Mouse (Mus musculus): ENCODE measurements at regions not wholly inside any gene's neighbourhood (a gene's known extent, or its start where the extent isn't known, plus 50 kb on each side); places are given as distances from the start of the nearest gene placed in this dataset.
"Not testable (repeated sequence)": the region's sequence is repeated elsewhere in the genome, so short reads cannot be mapped to it uniquely, and the experiment has no call there.

GRCm38 (mm10) chr2:114454901-114455300 lies 199.9 kb downstream of the Dph6 start:
- DNase-seq (ENCODE audit: low spot score): no peak

DNA sequence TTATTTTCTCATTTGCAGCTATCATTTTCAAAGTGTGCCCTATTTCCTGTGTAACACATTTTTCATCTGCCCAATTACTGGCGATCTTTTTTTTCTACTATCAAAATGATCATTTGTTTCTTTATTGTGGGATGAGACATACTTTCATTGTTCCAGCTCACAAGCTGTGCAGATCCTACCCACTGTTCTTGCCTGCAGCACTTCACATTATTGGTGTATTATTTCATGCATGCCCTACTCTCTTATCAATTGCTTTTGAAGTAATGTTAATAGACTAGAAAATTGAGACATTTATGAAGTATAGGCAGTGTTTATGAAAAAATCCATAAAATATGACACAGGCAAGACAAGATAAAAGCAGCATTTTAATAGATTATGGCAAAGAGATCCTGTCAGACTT lies 204.6 kb downstream of the Dph6 start:
- no peak for DNase-seq (ENCODE audit: low spot score)

GRCm38 (mm10) chr2:114443801-114444200 lies 211.0 kb downstream of the Dph6 start:
- DNase-seq (ENCODE audit: low spot score): no peak

DNA sequence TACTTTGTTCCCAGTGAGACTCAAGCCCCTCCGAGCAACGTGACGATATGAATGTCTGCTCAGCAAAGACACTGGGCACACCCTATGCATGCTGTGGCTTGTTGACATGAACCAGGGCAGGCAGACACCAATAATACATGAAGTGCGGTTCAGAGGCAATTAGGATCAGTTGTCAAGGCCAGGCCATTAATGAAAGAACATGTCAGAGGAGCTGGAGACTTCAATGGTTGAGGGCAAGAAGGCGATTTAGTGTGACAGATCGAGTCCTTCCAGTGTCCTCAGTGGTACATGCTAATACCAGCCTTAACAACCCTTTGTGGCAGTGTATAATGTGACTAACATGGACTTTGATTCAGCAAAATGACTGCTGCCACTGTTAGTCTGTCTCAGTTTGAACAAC lies 213.8 kb downstream of the Dph6 start:
- no peak for DNase-seq (ENCODE audit: low spot score)

DNA sequence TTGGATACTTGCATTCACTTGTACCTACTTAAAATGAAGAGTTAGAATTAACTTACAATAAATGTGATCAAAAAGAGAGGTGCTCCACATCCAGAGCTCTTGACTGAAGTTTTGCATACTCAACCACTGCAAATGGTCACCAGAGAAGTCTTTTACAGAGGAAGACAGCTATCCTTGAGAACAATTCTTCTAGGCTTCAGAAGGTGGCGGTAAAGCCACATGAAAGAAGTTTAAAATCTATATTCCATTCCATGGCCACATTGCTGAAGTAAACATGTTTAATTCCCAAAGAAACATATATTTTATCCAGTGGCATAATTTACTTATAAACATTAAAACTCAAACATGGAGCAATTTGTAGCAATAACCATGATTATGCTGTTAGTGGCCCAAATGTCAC lies 215.1 kb downstream of the Dph6 start:
- no peak for DNase-seq (ENCODE audit: low spot score)

GRCm38 (mm10) chr2:114438048-114438447 lies 216.7 kb downstream of the Dph6 start:
- no peak for DNase-seq (ENCODE audit: low spot score)

DNA sequence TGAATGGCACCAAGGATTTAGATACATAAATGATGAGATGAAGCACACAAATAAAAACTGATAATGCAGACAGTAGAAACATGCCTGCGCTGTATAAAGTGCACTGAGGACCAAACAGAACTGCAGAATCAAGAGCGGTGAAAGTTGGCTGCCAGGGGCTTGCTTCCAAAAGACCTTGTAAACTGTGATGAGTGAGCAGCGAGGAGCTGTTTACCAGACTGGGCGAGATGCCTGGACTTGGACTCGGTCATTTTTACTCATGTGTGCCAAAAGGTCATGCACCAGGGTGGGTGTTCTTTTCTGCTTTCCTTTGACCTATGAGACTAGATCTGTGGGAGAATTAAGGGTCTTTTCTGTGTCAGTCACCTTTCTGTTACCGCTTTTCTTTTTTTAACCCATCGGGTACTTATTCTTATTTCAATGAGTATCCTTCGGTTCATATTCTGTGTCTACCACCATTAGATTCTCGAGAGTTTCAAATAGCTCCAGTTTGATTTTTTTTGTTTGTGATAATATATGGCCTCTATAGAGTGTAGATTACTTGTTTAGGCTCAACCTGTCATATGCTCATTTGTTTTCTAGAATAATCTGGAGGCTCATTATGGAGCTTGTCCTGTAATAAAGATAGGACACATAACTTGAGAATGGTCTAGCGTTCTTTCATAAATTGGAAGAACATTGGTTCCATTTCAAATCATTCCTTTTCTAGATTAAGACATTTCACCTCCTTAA lies 226.3 kb upstream of the Zfp770 start:
- DNase-seq (ENCODE audit: low spot score): peak; percentile 53

DNA sequence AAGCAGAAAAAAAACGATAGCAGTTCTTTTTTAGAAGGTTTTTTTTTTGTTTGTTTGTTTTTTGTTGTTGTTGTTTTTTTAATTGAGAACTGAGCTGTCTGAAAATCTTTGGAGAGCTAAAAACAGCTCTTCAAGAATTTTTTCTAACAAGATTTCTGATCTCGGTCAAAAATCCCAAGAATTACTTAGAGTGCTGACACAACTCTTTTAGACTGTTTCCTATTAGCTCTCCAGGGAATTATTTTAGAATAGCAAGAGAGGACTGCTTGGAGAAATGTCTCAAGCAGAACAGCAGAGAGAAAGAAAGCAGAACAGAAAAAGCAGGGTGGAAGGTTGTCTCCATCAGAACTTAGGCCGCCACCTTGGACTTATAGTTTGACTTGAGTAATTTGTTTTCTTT lies 218.1 kb upstream of the Zfp770 start:
- no peak for DNase-seq (ENCODE audit: low spot score)

DNA sequence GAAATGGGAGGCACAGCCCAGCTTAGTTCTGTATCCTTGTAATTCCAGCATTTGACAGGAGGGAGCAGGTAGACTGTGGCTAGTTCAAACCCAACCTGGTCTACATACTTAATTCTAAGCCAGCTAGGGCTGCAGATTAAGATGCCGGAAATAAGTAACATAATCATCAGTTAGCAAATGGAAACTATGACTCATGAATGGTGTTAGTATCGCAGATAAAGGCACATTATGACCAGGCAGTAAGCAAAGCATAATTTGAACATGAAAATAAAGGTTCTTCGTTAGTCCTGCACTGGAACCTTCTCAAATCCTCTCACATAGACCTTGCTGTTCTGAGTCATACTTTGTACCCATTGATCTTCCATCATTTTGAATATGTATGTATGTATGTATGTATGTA lies 211.7 kb upstream of the Zfp770 start:
- DNase-seq (ENCODE audit: low spot score): no peak

DNA sequence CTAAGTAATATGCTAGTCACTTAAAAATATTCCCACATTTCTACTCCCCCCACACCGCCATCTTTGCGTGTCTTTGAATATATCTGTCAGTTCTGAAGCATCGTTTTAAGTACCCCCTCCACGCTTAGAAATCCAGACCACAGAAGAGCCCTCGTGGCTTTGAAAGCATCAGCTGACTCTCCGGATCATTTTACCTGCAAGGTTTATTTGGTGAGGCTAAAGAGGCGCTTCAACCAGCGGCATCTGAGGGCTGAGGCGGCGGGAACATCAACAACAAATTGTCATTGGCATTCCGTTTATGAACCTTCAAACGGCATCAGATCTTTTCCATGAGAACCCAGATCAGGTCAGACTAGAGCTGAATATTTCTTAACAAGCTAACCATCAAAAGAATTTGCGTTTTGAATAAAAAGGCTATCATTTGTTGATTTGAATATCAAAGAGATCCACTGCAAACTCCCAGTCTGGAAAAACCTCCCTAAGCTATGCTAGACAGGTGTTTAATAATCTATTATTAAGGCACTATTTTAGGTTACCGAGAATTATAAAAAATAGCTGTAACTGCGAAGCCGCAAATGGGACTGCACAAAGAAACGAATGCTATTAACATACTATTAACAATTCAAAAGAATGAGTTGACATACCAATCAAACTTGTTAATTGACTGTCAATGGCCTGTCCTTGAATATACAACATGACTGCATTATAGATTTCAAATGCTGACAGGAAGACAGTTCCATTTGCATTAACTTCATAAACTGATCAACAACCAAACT lies 210.9 kb upstream of the Zfp770 start:
- DNase-seq (ENCODE audit: low spot score): no peak

DNA sequence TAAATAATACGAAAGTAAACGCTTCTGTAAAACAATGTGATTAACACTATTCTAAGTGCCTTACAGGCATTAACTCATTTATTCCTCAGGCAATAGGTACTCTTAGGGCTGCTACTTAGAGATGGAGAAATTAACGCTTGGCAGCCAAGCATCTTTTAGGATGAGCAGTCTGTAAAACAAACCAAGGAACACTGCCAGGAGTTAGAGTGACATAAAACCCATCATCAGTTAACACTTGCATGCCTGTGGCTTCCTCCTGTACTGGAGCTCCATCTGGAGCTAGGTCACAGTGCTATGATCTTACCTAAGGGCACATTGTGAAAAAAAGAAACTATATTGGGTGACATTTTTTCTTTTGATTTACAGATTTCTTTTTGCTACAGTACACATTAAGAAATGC lies 209.4 kb upstream of the Zfp770 start:
- no peak for DNase-seq (ENCODE audit: low spot score)

DNA sequence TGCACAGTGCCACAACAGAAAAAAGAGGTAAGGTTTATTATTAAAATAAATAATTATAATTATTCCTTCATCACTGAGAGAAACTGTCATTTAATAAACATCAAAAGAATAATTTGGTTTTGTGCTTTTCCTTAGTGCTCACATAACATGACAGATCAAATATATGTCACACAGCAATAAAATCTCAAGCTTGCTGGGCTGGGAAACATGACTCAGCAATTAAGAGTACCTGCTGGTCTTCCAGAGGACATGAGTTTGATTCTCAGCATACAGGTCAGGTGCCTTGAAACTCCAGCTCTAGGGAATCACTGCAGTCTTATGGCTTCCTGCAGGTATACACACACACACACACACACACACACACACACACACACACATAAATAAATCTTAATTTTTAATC lies 208.3 kb upstream of the Zfp770 start:
- no peak for DNase-seq (ENCODE audit: low spot score)

DNA sequence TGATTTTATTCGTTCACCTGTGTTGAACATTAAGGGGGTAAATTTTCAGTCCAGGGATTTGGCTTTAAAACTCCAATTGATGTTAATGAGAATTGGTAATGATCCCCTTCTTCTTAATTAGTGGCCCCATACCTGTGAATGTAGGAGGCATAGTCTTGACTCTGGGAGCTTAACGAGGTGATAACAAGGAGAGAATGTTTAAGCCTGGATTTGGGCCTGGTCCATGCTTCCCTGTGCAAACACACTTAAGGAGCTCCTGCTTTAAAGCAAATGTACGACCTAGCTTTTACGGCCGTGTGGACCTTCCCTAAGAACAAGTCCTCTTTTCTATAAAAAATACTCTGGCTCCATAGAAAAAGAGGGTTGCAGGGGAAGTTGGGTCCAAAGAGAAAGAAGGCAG lies 206.1 kb upstream of the Zfp770 start:
- DNase-seq (ENCODE audit: low spot score): no peak

DNA sequence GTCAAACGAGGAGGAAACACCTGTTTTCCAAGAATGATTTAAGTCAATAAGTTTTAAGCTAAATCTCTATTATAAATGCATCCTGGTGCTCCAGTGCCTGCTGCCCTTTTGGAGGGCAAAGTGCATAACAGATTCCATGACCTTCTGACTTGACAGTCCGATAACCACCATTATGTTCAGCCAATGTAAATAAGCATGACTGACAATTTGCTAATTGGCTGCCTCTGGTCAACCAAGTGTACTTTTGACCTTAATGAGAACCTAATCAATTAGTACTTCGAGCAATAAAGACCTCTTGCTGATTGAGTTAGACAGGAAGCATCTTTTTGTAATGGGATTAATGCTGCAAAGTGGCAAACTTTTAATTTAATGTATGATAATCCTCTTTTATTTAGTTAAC lies 183.3 kb upstream of the Zfp770 start:
- no peak for DNase-seq (ENCODE audit: low spot score)

DNA sequence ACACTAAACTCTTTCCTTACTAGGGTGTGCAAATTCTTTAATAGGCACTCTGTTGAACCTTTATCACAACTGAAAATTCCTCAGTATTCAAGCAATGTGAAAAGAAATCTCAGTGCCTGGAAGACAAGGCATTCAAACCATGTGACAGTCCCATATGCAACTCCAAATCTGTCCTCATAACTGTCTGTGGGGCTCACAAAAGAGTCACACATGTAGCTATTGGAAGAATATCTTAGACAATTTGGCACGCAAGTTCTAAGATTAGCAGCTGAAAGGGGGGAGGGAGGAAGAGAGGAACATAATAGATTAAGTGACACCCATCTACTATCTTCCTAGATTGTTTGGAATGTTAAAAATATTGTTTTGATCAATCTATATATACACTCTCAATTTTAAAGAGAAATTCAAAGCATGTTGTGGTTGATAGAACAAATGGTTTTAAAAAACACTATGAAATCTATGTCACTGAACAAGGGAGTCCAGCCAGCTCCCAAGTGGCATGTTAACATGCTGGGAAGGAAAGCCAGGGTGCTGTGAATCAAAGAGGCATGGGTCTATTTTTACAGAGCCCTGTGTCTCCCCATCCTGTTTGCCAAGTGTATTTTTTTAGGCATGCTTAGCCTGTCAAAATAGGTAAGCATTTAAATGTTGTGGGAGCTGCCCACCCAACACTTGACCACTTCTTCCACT lies 177.7 kb upstream of the Zfp770 start:
- DNase-seq (ENCODE audit: low spot score): no peak

DNA sequence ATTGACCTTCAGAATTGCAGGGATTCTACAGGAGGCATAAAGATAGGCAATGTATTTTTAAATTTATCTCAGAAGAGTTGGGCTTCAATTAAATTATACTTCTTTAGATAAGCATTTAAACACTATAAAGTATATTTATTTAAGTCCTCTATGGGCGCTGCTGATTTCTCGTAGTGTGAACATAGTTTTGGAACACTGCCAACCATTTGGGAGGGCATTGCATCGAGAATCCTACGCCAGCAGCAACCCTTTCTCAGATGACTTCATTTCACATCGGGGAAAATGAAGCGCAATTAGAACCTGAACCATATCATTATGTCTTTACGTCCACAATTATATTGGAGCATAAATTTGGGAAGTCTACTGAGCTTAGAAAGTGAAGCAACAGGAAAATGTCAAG lies 172.2 kb upstream of the Zfp770 start:
- DNase-seq (ENCODE audit: low spot score): no peak

GRCm38 (mm10) chr2:114353876-114354275 lies 152.6 kb upstream of the Zfp770 start:
- DNase-seq (ENCODE audit: low spot score): not testable (repeated sequence)

DNA sequence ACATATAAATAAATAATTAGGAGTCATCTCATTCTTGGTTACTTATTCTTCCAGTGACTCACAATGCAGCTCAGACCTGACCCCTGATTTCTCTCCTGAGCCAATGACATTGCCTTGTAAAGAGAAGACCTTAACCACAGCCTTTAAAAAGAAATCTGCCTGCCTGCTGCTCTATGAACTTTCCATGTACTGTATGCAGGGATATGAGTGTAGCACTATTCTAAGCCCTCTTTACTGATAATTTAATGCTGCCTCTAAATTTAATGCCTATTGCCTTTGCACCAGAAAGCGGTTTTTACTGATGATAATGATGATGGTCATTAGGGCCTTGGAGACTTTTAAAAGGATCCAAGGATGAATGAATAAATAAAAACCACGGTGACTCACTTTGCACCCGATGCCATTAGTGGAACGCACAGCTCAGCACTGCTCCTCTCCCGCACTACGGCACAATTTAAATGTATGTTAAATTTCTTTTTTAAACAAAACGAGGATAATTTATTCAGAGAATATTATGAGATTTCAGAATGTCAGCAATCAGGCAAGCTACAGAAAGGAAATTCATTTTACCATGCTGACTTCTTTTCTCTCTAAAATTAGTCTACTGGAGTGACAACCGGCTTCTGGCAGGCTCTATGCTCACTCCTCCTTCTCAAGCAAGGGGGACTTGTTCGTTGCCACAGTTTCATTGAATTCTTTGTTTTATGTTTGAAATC lies 139.5 kb upstream of the Zfp770 start:
- DNase-seq (ENCODE audit: low spot score): no peak

DNA sequence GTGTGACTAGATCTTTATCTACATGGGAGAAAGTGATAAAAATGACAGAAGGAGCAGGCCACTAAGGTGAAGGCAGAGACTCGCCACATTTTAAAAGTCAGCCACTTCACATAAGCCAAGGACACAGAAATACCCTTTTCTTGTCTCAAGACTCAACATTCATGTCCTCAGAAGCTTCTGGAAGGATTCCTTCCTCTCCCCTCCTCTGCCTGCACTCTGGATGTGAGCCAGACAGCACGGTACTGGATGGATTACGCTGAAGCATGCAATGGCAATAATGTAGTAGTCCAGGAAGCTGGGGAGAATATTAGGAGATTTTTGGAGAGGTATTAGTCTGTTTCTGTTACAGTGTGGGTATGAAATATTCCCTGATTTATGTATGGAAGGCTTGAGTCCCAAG lies 100.5 kb upstream of the Zfp770 start:
- DNase-seq (ENCODE audit: low spot score): no peak

DNA sequence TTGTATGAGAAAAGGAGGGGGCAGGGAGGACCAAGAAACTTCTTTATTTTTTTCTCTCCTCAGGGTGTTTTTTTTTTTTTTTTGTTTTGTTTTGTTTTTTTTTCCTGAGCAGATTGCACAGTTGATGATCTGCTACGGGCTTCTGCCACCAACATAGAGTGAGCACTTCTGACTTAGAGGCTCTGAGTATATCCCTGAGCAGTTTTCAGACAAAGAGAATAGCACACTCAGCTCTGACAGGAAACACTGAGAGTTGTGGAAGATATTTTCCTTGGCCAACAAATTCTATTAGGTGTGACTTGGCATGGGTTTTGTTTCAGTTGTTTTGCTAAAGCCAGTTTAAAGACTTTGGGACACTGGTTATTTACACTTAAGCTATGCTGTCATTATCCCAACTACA lies 93.8 kb upstream of the Zfp770 start:
- no peak for DNase-seq (ENCODE audit: low spot score)

DNA sequence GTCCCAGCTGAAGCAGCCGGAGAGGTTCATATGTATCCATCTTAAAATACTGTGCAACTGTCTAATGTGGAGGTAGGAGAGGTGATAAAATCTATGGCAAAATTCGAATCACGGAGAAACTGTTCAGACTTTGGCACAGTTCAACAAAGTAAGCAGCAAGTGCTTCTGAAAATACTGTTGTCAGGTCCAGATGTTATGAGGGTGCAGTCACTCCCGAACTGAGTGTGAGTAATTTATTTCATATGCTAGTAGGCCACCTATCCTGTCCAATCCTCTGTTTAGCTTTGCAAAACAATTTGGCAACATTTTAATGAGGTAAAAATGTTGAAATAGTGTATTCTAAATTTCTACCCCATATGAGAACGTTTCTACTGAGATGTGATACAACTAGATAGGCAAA lies 90.1 kb upstream of the Zfp770 start:
- DNase-seq (ENCODE audit: low spot score): no peak

- no peak for DNase-seq (ENCODE audit: low spot score)
Observed at GRCm38 (mm10) chr2:114275536-114275935, 74.3 kb upstream of the Zfp770 start.

All from ovary, adult 18-20 months (tissue).